Mouse (Mus musculus) bone marrow, adult 2 months (tissue): Measurements from ENCODE around the gene Kars.

Source experiments
- CTCF ChIP-seq: fragments of 200-500 bp; IDR thresholded peaks from 2 replicates; pipeline ENCODE4 v1.5.1; 2011; ENCODE audit warnings: low read length, control low read depth; ENCODE audit not compliant: control insufficient read depth, insufficient read depth
- POLR2A ChIP-seq: fragments of 200-500 bp; IDR thresholded peaks from 2 replicates; pipeline ENCODE4 v1.6.1; 2011; ENCODE audit warnings: low read depth, mild to moderate bottlenecking, control low read depth, low read length, borderline replicate concordance; ENCODE audit not compliant: control insufficient read depth

- TF ChIP-seq CTCF = no peak
- no peak for TF ChIP-seq POLR2A
These were observed 6.4 kb downstream of the Kars start for GRCm38 (mm10) chr8:112004754-112005153.
